ENCODE assay signal across 25 mouse cellular contexts in genomic region chr9:121869432-121869831, GRCm38 (mm10). TPM values are rescaled to one million over a fixed set of nuclear protein-coding genes. Genes with fewer than 3 reads are reported as not detected.
"Had no signal": no experiment of that assay in that cellular context is flagged by ENCODE, and none has a peak within 500 bp of the region (broad histone marks: within the 10 kb centered on the region; RNA-seq: fewer than 3 reads in every experiment).

No protein-coding gene starts in this region.

- H3K4me2 ChIP-seq: liver, embryonic 13.5 days; liver, embryonic 15.5 days; lung, embryonic 15.5 days; midbrain, embryonic 11.5 days; midbrain, embryonic 13.5 days; midbrain, embryonic 15.5 days had no signal

- H3K9me3 ChIP-seq: liver, embryonic 13.5 days; liver, embryonic 15.5 days; lung, embryonic 15.5 days; megakaryocyte, embryonic 14.5 days; midbrain, embryonic 13.5 days; midbrain, embryonic 15.5 days had no signal

- DNase-seq: liver, embryonic 13.5 days; liver, postnatal 0 days; lung, adult 2 months; lung, postnatal 14 days; lung, postnatal 36 days; right cerebral cortex, postnatal 14 days; thymus, adult 2 months; thymus, postnatal 25 days; thymus, postnatal 4 days had no signal

- H3K27ac ChIP-seq: liver, embryonic 13.5 days; liver, embryonic 15.5 days; macrophage; midbrain, embryonic 13.5 days; midbrain, embryonic 15.5 days had no signal

- H3K27me3 ChIP-seq: liver, embryonic 13.5 days; liver, embryonic 15.5 days; lung, embryonic 15.5 days; midbrain, embryonic 13.5 days; midbrain, embryonic 15.5 days had no signal

- H3K4me3 ChIP-seq: liver, embryonic 13.5 days; liver, embryonic 15.5 days; lung, embryonic 15.5 days; megakaryocyte, embryonic 14.5 days; midbrain, embryonic 13.5 days; midbrain, embryonic 15.5 days had no signal

- ATAC-seq: liver, postnatal 0 days; lung, postnatal 0 days; midbrain, embryonic 13.5 days; midbrain, embryonic 15.5 days had no signal

- H3K36me3 ChIP-seq: liver, embryonic 13.5 days; liver, embryonic 15.5 days; lung, embryonic 15.5 days; midbrain, embryonic 13.5 days; midbrain, embryonic 15.5 days had no signal

- H3K4me1 ChIP-seq: liver, embryonic 13.5 days; liver, embryonic 15.5 days; midbrain, embryonic 15.5 days had no signal

- H3K9ac ChIP-seq: liver, embryonic 13.5 days; liver, embryonic 15.5 days; liver, postnatal 0 days; lung, embryonic 15.5 days; midbrain, embryonic 13.5 days; midbrain, embryonic 15.5 days had no signal

RNA-seq across cellular contexts. Expression of gene Ackr2, which starts 28.7 kb away (rescaled TPM):
- total RNA-seq: megakaryocyte progenitor cell, adult 5-6 weeks had no signal
- polyA plus RNA-seq: macrophage had no signal

RNA-seq across cellular contexts. Expression of gene Ccdc13, which starts 30.2 kb away (rescaled TPM):
- total RNA-seq: megakaryocyte progenitor cell, adult 5-6 weeks; monocyte, adult 5-6 weeks; neutrophil, adult 5-6 weeks had no signal
- polyA plus RNA-seq: liver, embryonic 13.5 days; liver, embryonic 15.5 days; liver, postnatal 0 days; macrophage; spleen, adult 2 months had no signal

RNA-seq across cellular contexts. Expression of gene Cyp8b1, which starts 46.7 kb away (rescaled TPM):
- total RNA-seq: megakaryocyte progenitor cell, adult 5-6 weeks; midbrain, postnatal 0 days; monocyte, adult 5-6 weeks; neutrophil, adult 5-6 weeks had no signal
- polyA plus RNA-seq: lung, embryonic 15.5 days; macrophage; midbrain, embryonic 11.5 days; midbrain, embryonic 13.5 days; midbrain, embryonic 15.5 days; midbrain, postnatal 0 days; neural tube, embryonic 11.5 days; neural tube, embryonic 14.5 days; testis, adult 2 months had no signal
